Mouse (Mus musculus): ENCODE measurements at regions not wholly inside any gene's neighbourhood (a gene's known extent, or its start where the extent isn't known, plus 50 kb on each side); places are given as distances from the start of the nearest gene placed in this dataset.

GRCm38 (mm10) chr16:77989139-77989538 lies 312.1 kb upstream of the Cxadr start:
- intact Hi-C loops (cut with DNase I), result no loop called here
- no peaks in the 10 kb centered on the region for H3K36me3 ChIP-seq (ENCODE audit: control insufficient read depth, insufficient read depth, low read length)

GRCm38 (mm10) chr16:77986884-77987529 lies 314.3 kb upstream of the Cxadr start:
- Histone ChIP-seq H3K9ac (ENCODE audit: low read depth, low read length) (no peak overlapping the region), H3K27ac (no peak overlapping the region), H3K79me2 (replicated peaks; ENCODE audit: control insufficient read depth, insufficient read depth, low read length) (no peaks in the 10 kb centered on the region), H3K4me1 (ENCODE audit: control insufficient read depth, insufficient read depth, low read length) (no peaks in the 10 kb centered on the region), H3K27me3 (ENCODE audit: control insufficient read depth, insufficient read depth, low read length) (no peaks in the 10 kb centered on the region), H3K4me3 (no peak overlapping the region), H3K36me3 (ENCODE audit: control insufficient read depth, insufficient read depth, low read length) (no peaks in the 10 kb centered on the region)
- intact Hi-C loops (cut with DNase I), result no loop called here
- no peak for DNase-seq
- WGBS, result 63% methylated on average over 10 of the region's 10 CpGs
- TF ChIP-seq CTCF (IDR thresholded peaks at IDR 0.05) (no peak), EP300 (IDR thresholded peaks at IDR 0.05; ENCODE audit: insufficient read depth, low read depth, low read length) (no peak), POLR2A (IDR thresholded peaks at IDR 0.05; ENCODE audit: insufficient read depth, low read depth, low read length) (no peak)

More at GRCm38 (mm10) chr16:77989139-77989538, 312.1 kb upstream of the Cxadr start:
- Histone ChIP-seq H3K4me3 (no peak overlapping the region), H3K4me1 (ENCODE audit: control insufficient read depth, insufficient read depth, low read length) (no peaks in the 10 kb centered on the region), H3K27me3 (ENCODE audit: control insufficient read depth, insufficient read depth, low read length) (no peaks in the 10 kb centered on the region), H3K9ac (ENCODE audit: low read depth, low read length) (no peak overlapping the region), H3K27ac (no peak overlapping the region), H3K79me2 (replicated peaks; ENCODE audit: control insufficient read depth, insufficient read depth, low read length) (no peaks in the 10 kb centered on the region)
- TF ChIP-seq CTCF (IDR thresholded peaks at IDR 0.05) (peak; percentile 50), POLR2A (IDR thresholded peaks at IDR 0.05; ENCODE audit: insufficient read depth, low read depth, low read length) (no peak)
- DNase-seq, result no peak
- 96% methylated on average over 5 of the region's 5 CpGs for WGBS

- Histone ChIP-seq H3K27ac (no peak overlapping the region), H3K4me1 (ENCODE audit: control insufficient read depth, insufficient read depth, low read length) (no peaks in the 10 kb centered on the region), H3K4me3 (no peak overlapping the region), H3K9ac (ENCODE audit: low read depth, low read length) (no peak overlapping the region), H3K27me3 (ENCODE audit: control insufficient read depth, insufficient read depth, low read length) (no peaks in the 10 kb centered on the region), H3K36me3 (ENCODE audit: control insufficient read depth, insufficient read depth, low read length) (no peaks in the 10 kb centered on the region), H3K79me2 (replicated peaks; ENCODE audit: control insufficient read depth, insufficient read depth, low read length) (no peaks in the 10 kb centered on the region)
- no peak for DNase-seq
- WGBS, result 34% methylated on average over 1 of the region's 1 CpGs
- intact Hi-C loops (cut with DNase I), result no loop called here
- TF ChIP-seq CTCF (IDR thresholded peaks at IDR 0.05) (no peak), EP300 (IDR thresholded peaks at IDR 0.05; ENCODE audit: insufficient read depth, low read depth, low read length) (no peak), POLR2A (IDR thresholded peaks at IDR 0.05; ENCODE audit: insufficient read depth, low read depth, low read length) (no peak)
Measured at GRCm38 (mm10) chr16:77948785-77949184, 346.9 kb upstream of the Gm11146 start.

GRCm38 (mm10) chr16:77945442-77945841 lies 343.5 kb upstream of the Gm11146 start:
- no peak overlapping the region for H3K4me3 ChIP-seq
- 35% methylated on average over 2 of the region's 2 CpGs for WGBS
- no peaks in the 10 kb centered on the region for H3K27me3 ChIP-seq (ENCODE audit: control insufficient read depth, insufficient read depth, low read length)
- H3K27ac ChIP-seq, result no peak overlapping the region
- TF ChIP-seq EP300 (IDR thresholded peaks at IDR 0.05; ENCODE audit: insufficient read depth, low read depth, low read length), result no peak
- TF ChIP-seq CTCF (IDR thresholded peaks at IDR 0.05), result no peak
- no peak for TF ChIP-seq POLR2A (IDR thresholded peaks at IDR 0.05; ENCODE audit: insufficient read depth, low read depth, low read length)
- H3K9ac ChIP-seq (ENCODE audit: low read depth, low read length), result no peak overlapping the region
- H3K79me2 ChIP-seq (replicated peaks; ENCODE audit: control insufficient read depth, insufficient read depth, low read length), result no peaks in the 10 kb centered on the region
- intact Hi-C loops (cut with DNase I), result no loop called here
- no peak for DNase-seq
- H3K36me3 ChIP-seq (ENCODE audit: control insufficient read depth, insufficient read depth, low read length), result no peaks in the 10 kb centered on the region
- H3K4me1 ChIP-seq (ENCODE audit: control insufficient read depth, insufficient read depth, low read length), result no peaks in the 10 kb centered on the region

GRCm38 (mm10) chr16:77931025-77931723 lies 329.3 kb upstream of the Gm11146 start:
- TF ChIP-seq POLR2A (IDR thresholded peaks at IDR 0.05; ENCODE audit: insufficient read depth, low read depth, low read length) (no peak), EP300 (IDR thresholded peaks at IDR 0.05; ENCODE audit: insufficient read depth, low read depth, low read length) (no peak), CTCF (IDR thresholded peaks at IDR 0.05) (no peak)
- Histone ChIP-seq H3K4me3 (no peak overlapping the region), H3K9ac (ENCODE audit: low read depth, low read length) (no peak overlapping the region), H3K27ac (no peak overlapping the region), H3K27me3 (ENCODE audit: control insufficient read depth, insufficient read depth, low read length) (no peaks in the 10 kb centered on the region), H3K36me3 (ENCODE audit: control insufficient read depth, insufficient read depth, low read length) (no peaks in the 10 kb centered on the region), H3K79me2 (replicated peaks; ENCODE audit: control insufficient read depth, insufficient read depth, low read length) (no peaks in the 10 kb centered on the region), H3K4me1 (ENCODE audit: control insufficient read depth, insufficient read depth, low read length) (no peaks in the 10 kb centered on the region)
- 76% methylated on average over 9 of the region's 9 CpGs for WGBS
- DNase-seq, result no peak
- intact Hi-C loops (cut with DNase I), result no loop called here

Data from heart, adult 2 months (tissue).